Mouse (Mus musculus) erythroblast, embryonic 14.5 days (primary cell): ENCODE data around the gene Macrod2. TPM values are rescaled to one million over a fixed set of nuclear protein-coding genes. Genes with fewer than 3 reads are reported as not detected.

Source experiments
- H3K27me3 ChIP-seq: 2 replicates; pipeline ENCODE4 v1.6.1; 2012; ENCODE audit warnings: inconsistent platforms; ENCODE audit not compliant: control insufficient read depth
- H3K36me3 ChIP-seq: 2 replicates; pipeline ENCODE4 v1.6.1; 2012; ENCODE audit warnings: mild to moderate bottlenecking, inconsistent platforms; ENCODE audit not compliant: control insufficient read depth
- H3K4me1 ChIP-seq: 2 replicates; pipeline ENCODE4 v1.6.1; 2012; ENCODE audit warnings: inconsistent platforms; ENCODE audit not compliant: control insufficient read depth
- H3K4me3 ChIP-seq: replicated peaks from 2 replicates; pipeline ENCODE3; 2012; ENCODE audit warnings: moderate library complexity, mild to moderate bottlenecking, inconsistent platforms
- H3K9me3 ChIP-seq: 2 replicates; pipeline ENCODE4 v1.6.1; 2012; ENCODE audit warnings: low read length, inconsistent platforms, mixed read lengths; ENCODE audit not compliant: control insufficient read depth
- GATA1 ChIP-seq: IDR thresholded peaks from 2 replicates; pipeline ENCODE4 v1.6.1; 2012; ENCODE audit warnings: low read length, inconsistent platforms, mixed read lengths
- TAL1 ChIP-seq: IDR thresholded peaks from 3 replicates; pipeline ENCODE4 v1.6.1; 2012; ENCODE audit warnings: low read length, inconsistent platforms, mixed read lengths
- polyA plus RNA-seq: library from polyadenylated mRNA; stranded (reverse); fragments of >175 nt; gene quantifications from 2 replicates; pipeline ENCODE4 v1.2.3, GENCODE M21; 2012

Gene Macrod2
- polyA plus RNA-seq, 1 experiment = 0.81 TPM

- no peaks in the 10 kb centered on the region for H3K36me3 ChIP-seq
- no peaks in the 10 kb centered on the region for H3K9me3 ChIP-seq
- TF ChIP-seq GATA1 (no peak), TAL1 (no peak)
- no peaks in the 10 kb centered on the region for H3K4me1 ChIP-seq
- H3K27me3 ChIP-seq = no peaks in the 10 kb centered on the region
- no peak overlapping the region for H3K4me3 ChIP-seq
Observed at GRCm38 (mm10) chr2:141078221-141078620, 683.1 kb downstream of the Macrod2 start.

GRCm38 (mm10) chr2:141091320-141091719, 696.2 kb downstream of the Macrod2 start:
- Histone ChIP-seq H3K4me1 (no peaks in the 10 kb centered on the region), H3K9me3 (no peaks in the 10 kb centered on the region)
- TF ChIP-seq TAL1 (no peak), GATA1 (no peak)

GRCm38 (mm10) chr2:141117579-141117978, 722.5 kb downstream of the Macrod2 start:
- H3K27me3 ChIP-seq = no peaks in the 10 kb centered on the region

More at GRCm38 (mm10) chr2:141091320-141091719, 696.2 kb downstream of the Macrod2 start:
- Histone ChIP-seq H3K4me3 (no peak overlapping the region), H3K36me3 (no peaks in the 10 kb centered on the region), H3K27me3 (no peaks in the 10 kb centered on the region)

GRCm38 (mm10) chr2:141123875-141124274, 728.8 kb downstream of the Macrod2 start:
- no peaks in the 10 kb centered on the region for H3K9me3 ChIP-seq
- no peak for TF ChIP-seq TAL1
- TF ChIP-seq GATA1 = no peak

More at GRCm38 (mm10) chr2:141117579-141117978, 722.5 kb downstream of the Macrod2 start:
- H3K4me1 ChIP-seq = no peaks in the 10 kb centered on the region
- no peaks in the 10 kb centered on the region for H3K36me3 ChIP-seq
- no peak overlapping the region for H3K4me3 ChIP-seq
- H3K9me3 ChIP-seq = no peaks in the 10 kb centered on the region
- no peak for TF ChIP-seq GATA1
- no peak for TF ChIP-seq TAL1

GRCm38 (mm10) chr2:141125638-141126037, 730.5 kb downstream of the Macrod2 start:
- TF ChIP-seq GATA1 (no peak), TAL1 (no peak)
- Histone ChIP-seq H3K4me3 (no peak overlapping the region), H3K27me3 (no peaks in the 10 kb centered on the region), H3K4me1 (no peaks in the 10 kb centered on the region), H3K9me3 (no peaks in the 10 kb centered on the region), H3K36me3 (no peaks in the 10 kb centered on the region)

More at GRCm38 (mm10) chr2:141123875-141124274, 728.8 kb downstream of the Macrod2 start:
- H3K27me3 ChIP-seq = no peaks in the 10 kb centered on the region
- no peak overlapping the region for H3K4me3 ChIP-seq
- no peaks in the 10 kb centered on the region for H3K36me3 ChIP-seq
- no peaks in the 10 kb centered on the region for H3K4me1 ChIP-seq

- Histone ChIP-seq H3K9me3 (no peaks in the 10 kb centered on the region), H3K27me3 (no peaks in the 10 kb centered on the region), H3K4me3 (no peak overlapping the region), H3K4me1 (no peaks in the 10 kb centered on the region), H3K36me3 (no peaks in the 10 kb centered on the region)
- no peak for TF ChIP-seq GATA1
Observed at GRCm38 (mm10) chr2:141142266-141142665, 747.2 kb downstream of the Macrod2 start.

- TF ChIP-seq GATA1 (no peak), TAL1 (no peak)
Observed at GRCm38 (mm10) chr2:141152011-141152772, 757.1 kb downstream of the Macrod2 start.

GRCm38 (mm10) chr2:141155972-141156371, 760.9 kb downstream of the Macrod2 start:
- H3K36me3 ChIP-seq = no peaks in the 10 kb centered on the region
- H3K9me3 ChIP-seq = no peaks in the 10 kb centered on the region; the same call in 1 of the 2 replicates
- H3K4me1 ChIP-seq = no peaks in the 10 kb centered on the region
- H3K4me3 ChIP-seq = no peak overlapping the region
- no peaks in the 10 kb centered on the region for H3K27me3 ChIP-seq
- TF ChIP-seq TAL1 (no peak), GATA1 (no peak)

More at GRCm38 (mm10) chr2:141152011-141152772, 757.1 kb downstream of the Macrod2 start:
- Histone ChIP-seq H3K36me3 (no peaks in the 10 kb centered on the region), H3K9me3 (no peaks in the 10 kb centered on the region; the same call in 1 of the 2 replicates), H3K4me3 (no peak overlapping the region), H3K4me1 (no peaks in the 10 kb centered on the region), H3K27me3 (no peaks in the 10 kb centered on the region)

- Histone ChIP-seq H3K4me3 (no peak overlapping the region), H3K36me3 (no peaks in the 10 kb centered on the region), H3K9me3 (no peaks in the 10 kb centered on the region; the same call in 1 of the 2 replicates), H3K4me1 (no peaks in the 10 kb centered on the region), H3K27me3 (no peaks in the 10 kb centered on the region)
- TF ChIP-seq GATA1 = no peak
- no peak for TF ChIP-seq TAL1
Observed at GRCm38 (mm10) chr2:141156979-141157593, 762.0 kb downstream of the Macrod2 start.
